Mouse (Mus musculus) T-helper 1 cell (primary cell): ENCODE data around the gene Orm2.

Experiments
- in situ Hi-C: fragments of 300-600 bp; cut with MboI, MseI; formaldehyde crosslinking; loops from one replicate; pipeline ENCODE4 v1.15.1; 2025; ENCODE audit warnings: high pct_unique_total_duplicates

The Orm2 gene

DNA sequence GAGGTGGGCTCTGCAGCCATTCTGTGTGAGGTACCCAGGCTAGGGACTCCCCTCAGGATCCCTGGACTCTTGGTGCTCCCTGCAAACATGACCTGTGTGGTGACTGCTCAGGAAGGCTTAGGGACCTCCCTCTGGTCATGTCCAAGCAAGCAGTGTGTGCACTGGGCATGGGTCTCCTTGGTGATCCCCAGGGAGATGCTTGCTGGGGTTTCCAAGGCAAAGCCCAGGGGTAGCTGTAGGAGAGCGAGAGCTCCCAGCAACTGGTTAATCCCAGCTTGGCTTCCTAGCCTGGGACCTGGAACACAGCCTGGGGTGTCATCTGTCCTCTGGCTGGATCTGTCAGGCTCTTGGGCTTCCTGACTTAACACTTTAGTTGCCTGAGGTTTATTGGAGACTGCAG is 13.1 kb downstream of the Orm2 start:
- in situ Hi-C loops, result no loop called here

DNA sequence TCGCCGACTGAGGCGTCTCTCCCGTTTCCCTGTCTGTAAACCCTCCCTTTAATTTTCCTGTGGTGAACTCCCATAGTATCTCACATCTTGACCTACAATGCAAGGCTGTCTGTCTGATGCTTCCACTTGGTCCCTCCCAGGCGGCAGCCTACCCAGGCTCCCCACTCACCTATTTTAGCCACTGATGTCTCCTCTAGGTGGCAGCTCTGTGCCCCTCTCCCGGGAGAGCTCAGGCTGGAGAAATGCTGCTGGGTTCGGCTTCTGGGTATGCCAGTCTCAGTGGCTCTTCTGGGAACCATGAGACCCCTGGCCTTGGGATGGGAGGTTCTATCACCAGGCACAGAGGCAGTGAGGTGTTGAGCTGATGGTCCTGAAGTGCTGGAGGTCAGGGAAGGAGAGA is 15.2 kb downstream of the Orm2 start:
- in situ Hi-C loops, result no loop called here

DNA sequence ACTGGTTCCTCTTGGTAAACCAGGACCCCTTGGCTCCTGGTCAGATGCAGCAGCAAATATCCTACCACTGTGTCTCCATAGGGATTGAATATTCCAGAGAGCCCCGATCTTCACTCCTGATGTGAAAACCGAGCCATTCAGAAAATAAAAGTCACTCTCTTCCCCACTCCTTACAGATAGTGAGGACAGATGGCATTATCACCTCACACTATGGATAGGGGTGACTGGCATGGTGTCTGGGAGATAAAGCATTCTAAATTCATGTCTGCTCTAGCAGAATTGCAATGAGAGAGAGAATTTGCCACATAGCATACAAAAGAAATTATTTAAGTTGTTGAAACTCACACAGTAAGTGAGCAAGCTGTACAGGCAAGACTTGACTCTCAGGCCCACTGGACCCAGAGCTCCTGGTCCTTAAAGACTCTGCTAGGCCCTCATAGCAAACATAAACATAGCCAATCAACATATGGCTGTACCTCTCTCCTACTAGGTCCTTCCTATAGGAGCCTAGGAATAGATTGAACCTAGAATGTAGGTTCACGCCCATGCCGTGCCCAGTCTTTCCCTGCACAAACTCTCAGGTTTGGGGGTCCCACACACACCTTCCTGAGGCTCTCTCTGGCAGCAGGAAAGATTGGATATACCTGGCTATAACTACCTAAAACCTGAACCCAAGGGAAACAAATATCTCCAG is 20.6 kb downstream of the Orm2 start:
- in situ Hi-C loops, result no loop called here

DNA sequence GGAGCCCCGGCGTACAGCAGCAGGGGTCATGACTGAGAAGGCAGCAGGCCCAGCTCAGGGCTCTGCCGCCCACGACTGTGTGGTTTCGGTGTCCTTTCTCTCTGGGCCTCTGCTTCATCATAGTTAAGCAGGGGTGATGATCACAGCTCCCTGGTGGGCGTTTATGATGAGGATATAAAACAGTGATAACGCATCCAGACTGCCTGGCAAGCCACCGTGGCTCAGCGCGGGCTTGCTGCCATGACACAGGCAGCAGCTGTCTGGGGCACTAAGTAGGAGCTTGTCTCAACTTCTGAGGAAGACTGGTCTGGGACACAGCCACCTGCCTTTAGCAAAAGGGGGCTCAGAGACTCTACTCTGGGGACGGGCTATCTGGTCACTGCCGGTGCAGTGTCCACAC is 21.2 kb downstream of the Orm2 start:
- in situ Hi-C loops, result no loop called here

DNA sequence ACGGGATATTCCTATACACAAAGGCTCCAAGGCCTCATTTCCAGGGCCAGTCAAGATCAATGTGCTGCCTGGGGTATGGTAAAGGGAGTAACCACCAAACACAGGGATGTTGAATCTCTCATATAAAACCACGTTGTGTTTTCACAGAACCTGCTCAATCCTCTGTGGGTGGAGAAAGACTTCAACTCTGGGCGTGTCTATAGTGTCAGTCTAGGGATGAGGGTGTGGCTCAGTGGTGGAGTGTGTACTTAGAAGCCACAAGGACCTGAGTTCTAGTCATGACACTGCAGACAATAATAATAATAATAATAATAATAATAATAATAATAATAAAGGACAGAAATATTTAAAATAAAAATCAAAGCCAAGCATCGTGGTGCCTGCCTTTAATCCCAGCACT is 22.0 kb downstream of the Orm2 start:
- in situ Hi-C loops, result no loop called here

DNA sequence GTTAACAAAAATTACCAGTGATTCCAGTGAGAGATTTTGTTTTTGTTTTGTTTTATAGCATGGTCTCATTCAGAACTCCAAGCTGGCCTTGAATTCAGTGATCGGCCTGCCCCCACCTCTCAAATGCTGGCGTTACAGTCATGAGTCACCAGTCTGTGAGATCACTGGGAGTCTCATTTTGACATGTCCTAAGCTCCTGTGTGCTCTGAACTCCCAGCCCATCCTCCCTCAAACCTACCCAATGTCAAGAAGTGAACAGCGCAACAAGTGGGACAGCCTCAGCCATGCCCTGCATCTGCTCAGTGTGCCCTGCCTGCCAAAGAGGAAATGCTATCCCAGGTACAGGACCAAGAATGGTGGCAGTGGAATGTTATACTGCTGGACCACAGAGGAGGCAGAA is 23.0 kb downstream of the Orm2 start:
- in situ Hi-C loops, result no loop called here

DNA sequence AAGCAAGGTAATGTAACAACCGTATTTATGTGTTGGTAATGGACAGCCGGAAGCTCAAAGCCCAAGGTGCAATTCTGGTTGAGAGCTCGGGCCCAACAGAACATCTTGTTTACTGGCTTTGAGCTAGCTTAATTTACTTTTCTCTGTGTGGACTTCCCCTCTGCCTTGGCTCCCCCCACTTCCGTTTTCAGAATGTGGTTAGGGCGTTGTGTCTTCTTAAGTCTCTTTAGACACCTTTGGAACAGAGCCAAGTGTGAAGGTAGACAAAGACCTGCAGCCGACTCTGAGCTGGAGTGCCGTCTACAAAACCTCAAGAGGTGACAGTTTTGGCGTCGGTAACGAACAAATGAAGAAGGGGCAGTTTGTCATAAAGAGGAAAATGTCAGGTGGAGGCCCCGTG is 23.5 kb downstream of the Orm2 start:
- in situ Hi-C loops, result no loop called here

DNA sequence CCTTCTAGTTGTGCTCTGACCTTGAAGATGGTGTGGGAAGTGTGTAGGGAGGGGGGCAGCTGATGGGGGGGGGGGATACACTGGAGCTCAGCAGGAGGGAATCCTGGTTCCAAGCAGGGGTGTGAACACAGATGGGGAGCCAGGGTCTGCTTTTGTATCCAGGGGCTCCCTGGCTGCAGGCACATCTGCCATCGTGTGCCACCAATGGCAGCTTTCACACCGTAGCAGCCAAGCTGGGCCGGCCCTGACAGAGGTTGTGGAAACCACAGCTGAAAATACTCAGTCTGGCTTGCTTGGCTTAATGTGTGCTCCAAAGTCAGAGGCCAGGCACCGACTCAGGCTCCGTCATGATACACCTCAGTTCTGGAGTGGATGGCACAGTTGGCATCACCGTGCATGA is 25.8 kb downstream of the Orm2 start:
- in situ Hi-C loops, result no loop called here

DNA sequence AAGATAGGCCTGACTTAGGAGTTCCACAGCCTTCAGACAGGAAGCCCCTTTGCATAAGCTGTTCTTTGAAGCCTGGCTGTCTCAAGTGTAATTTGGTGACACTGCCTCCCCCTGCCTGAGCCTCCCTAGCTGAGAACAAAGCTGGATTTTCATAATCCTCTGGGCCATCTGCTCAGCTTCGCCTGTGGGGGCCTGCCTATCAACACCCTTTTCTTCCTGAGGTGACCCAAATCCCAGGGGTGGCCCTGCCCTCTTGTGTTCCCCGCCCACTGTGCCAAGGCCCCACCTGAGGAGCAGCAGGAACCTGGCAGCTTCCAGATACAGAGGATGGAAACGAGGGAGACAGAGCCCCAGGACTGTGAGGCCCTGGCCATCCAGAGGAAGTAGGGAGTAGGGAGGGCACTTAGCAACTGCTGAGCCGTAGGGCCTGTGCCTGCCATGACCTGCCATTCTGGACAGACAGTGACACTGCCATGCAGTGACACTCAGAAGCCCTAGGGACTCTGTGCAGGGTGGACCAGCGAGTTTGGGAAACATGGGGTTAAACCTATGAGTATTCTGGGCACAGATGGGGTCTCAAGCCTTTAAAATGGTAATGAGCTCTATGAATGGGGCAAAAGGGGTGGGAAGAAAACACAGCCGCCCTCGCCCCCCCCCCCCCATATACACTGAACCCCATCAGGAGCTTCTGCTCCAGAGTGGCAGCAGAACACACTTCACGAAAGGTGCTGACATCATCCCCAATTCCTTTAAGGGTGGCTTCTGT is 27.1 kb downstream of the Orm2 start:
- in situ Hi-C loops, result no loop called here

DNA sequence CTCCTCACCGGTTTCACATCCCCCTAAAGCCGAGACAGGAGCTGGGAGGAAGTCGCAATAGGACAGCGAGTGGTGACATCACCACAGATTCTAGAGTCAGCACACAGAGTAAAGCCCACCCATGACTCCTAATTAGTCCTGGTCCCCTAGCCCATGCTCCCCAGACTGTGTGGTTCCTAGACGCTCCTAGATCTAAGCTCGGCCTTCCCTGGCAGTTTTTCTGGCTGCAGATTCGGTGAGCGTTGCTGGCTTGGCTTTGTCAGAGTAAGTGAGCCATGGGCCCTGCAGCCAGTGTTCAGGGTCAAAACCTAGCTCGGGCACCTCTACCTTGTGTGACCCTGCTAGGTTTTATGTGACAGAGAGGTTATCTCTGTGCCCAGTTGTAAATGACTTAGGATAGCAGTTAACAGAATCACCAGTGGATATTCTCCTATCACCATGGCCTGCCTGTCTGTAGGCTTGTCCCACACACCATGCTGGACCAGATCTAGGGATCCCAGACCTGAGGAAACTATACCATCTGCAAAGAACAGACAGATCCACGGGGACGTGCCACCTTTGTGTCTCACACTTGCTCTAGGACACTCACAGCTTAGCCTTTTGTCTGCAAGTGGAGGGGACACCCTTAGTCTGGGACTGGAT is 27.8 kb downstream of the Orm2 start:
- in situ Hi-C loops, result no loop called here

DNA sequence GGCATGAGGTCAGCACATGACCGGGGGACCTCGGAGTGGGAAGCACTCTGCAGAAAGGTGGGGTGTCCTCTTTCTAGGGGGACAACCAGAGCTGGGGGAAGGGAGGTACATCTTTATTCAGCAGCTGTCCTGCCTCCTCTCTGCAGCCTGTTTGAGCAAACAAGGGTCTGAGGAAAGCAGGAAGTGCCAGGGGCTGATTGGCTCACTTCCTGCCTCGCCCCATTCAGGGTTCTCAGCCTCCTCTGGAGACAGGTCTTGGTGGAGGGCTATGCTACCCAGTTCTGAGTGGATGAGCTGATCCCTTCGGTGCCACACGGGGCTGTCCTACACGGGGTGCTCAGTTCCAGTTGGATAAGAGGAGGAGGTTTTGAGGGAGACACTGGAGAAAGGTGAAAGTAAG is 29.1 kb downstream of the Orm2 start:
- in situ Hi-C loops, result no loop called here

DNA sequence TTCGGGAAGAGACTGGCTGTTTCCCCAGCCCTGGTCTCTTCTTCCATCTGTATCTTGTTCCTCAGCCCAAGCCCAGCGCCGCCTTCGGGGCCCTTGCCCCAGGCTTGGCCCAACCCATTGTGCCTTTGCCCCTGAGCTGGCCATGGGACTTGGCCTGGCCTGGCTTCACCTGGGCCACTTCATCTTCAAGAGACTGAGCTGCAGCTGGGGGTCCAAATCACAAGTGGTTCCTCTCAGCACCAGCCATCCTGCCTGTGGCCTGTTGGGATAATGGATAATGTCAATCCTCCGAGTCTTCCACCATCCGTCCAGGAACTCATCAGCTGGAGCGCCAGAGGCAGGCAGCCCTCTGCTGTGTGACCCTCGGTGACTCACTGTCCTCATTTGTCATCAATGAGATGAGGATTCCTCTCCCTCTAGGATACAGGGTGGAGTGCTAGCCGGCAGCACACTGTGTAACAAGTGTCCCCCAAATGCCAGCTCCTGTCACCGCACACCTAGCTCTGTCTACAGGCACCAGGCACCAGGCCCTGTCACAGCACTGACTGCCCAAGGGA is 35.8 kb downstream of the Orm2 start:
- in situ Hi-C loops, result no loop called here

DNA sequence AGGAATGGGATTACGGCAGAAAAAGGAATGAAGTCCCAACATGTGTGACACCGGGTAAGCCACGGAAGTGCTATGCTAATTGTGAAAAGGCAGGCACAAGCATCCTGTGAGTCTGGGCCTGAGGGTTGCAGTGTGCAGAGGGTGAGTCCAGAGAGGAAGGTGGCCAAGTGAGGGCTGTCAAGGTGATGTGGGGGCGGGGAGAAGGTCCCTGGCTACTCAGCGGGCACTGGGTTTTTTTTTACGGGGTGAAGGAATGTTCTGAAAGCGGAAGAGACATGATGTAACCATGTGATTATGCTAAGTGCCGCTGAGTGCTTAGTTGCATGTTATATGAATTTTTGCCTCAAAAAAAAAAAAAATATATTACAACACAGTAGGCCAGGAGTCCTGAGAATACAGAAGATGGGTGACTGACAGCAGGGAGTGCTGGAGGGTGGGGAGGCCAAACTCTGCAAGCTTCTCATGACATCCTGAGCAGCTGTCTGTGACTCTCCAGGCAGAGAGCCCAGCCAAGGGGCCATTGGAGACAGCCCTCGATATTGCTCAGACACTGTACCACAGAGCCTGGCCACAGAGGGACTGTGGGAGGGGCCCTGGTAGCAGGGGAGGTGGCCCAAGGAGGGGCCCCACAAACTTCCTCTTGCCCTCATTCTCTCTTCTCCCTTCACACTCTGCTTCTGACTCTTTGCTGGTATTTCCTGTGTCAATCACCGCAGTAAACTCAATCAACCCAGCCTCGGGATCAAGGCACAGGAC is 36.8 kb downstream of the Orm2 start:
- in situ Hi-C loops, result no loop called here

DNA sequence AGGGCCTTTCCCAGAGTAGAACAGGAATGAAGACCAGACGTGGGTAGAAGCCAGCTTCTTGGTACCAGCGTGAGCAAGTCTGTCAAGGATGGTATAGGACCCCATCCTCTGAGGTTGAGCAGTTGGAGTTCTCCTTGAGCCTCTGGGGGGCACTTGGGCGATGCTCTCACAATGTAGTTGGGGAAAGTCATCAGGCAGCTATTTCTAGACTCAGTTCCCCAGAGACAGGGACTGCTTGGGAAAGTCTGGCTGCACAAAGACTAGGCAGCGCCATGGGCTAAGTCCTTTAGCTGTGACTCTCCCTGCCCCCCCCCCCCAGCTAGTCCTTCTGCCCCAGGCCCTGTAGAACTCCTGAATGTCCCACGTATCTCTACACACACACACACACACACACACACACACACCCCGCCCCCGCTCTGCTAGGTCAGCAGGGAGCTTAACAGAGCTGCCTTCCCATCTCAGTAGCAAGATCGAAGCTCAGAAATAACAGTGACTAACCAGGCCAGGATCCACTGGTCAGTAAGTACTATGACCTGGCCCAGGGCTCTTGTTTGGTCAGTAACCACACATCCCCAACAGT is 37.5 kb downstream of the Orm2 start:
- in situ Hi-C loops, result loop anchor here (5.0 to 10.0 kb wide), 5 partner anchors 158 to 875 kb away; partner anchors contain the start of genes 4933430I17Rik, Pole3 and Tmem268

DNA sequence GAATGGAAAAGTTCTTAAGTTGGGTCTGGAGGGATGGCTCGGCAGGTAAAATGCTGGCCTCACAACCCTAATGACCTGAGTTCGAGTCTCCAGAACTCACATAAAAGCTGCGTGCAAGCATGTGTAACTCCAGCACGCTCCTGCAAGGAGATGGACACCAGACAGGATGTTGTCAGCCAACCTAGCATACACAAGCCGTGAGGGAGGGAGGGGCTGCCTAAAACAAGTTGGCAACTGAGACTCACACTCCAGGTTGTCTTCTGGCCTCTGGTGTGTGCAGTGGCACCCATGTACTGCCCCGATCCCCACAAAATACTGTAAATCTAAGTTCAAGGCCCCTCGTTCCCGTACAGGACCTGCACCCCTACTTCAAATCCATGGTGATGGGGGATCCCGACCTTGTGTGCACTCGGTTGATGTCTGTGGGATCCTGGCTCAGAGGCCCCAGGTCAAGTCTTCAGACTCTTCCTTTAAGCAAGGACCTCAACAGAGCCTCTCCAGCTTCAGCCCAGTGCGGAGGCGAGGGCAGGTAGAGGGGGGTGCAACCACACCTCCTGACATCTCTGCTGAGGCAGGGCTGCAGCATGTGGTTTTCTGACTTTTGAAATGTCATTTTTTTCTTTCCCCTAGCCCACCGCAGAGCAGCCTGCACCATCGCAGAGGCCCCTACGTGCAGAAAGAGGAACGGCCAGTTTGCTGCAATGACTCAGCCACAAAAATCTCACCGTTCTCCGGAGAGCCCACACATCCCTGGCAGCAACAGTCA is 38.5 kb downstream of the Orm2 start:
- in situ Hi-C loops, result loop anchor here (5.0 to 10.0 kb wide), 5 partner anchors 157 to 876 kb away; partner anchors contain the start of genes 4933430I17Rik, Pole3 and Tmem268

DNA sequence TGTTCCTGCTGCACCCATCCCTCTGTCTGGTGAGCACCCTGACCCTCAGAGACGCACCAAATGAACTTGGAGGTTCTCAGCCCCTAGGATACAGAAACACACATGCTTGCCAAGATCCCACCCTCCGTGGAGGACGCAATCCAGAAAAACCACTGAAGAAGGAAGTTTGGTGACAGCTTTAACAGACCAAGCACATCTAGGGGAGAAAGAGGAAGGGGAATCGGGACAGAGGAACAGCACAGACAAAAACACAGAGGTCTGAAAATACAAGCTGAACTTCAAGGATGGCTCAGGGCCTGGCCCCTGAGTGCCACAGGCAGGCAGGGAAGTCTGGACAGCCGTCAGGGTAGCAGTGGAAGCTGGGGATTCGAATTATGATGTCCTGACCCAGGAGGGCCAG is 39.4 kb downstream of the Orm2 start:
- in situ Hi-C loops, result loop anchor here (5.0 to 10.0 kb wide), 5 partner anchors 156 to 877 kb away; partner anchors contain the start of genes 4933430I17Rik, Pole3 and Tmem268

DNA sequence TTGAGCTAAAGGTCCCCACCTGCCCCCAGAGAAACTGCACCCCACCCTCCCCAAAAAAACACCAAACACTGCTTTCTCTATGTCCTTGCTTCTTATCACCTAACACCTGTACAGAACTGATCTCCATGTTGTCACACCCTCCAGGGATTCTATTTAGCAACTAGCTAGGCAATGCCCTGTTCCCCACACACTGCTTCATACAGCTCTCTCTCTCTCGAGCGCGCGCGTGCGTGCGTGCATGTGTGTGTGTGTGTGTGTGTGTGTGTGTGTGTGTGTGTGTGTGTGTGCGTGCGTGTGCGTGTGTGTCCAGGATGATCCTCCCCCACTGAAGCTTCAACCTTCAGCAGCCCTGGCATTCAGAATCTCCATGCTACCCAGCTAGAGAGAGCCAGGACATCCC is 39.8 kb downstream of the Orm2 start:
- in situ Hi-C loops, result loop anchor here (5.0 to 10.0 kb wide), 5 partner anchors 155 to 877 kb away; partner anchors contain the start of genes 4933430I17Rik, Pole3 and Tmem268

DNA sequence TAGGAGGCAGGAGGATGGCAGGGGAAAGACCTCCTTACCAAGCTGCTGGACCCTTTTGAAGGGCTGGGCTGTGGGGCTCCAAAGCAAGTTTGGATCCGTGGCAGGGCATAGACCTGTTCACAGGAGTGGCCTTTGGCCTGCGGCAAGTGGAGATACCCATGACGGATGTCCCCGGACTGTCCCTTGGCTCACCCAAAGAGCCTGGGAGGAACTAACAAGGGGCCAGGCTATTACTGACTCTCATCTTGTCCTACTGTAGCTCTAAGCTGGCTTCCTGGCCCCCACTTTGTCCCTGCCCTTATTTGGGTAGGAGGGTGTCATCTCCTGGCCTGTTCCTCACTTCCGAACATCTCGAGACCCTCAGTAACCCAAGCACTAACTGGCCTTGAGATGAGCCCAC is 40.3 kb downstream of the Orm2 start:
- in situ Hi-C loops, result loop anchor here (5.0 to 10.0 kb wide), 5 partner anchors 155 to 878 kb away; partner anchors contain the start of genes 4933430I17Rik, Pole3 and Tmem268

DNA sequence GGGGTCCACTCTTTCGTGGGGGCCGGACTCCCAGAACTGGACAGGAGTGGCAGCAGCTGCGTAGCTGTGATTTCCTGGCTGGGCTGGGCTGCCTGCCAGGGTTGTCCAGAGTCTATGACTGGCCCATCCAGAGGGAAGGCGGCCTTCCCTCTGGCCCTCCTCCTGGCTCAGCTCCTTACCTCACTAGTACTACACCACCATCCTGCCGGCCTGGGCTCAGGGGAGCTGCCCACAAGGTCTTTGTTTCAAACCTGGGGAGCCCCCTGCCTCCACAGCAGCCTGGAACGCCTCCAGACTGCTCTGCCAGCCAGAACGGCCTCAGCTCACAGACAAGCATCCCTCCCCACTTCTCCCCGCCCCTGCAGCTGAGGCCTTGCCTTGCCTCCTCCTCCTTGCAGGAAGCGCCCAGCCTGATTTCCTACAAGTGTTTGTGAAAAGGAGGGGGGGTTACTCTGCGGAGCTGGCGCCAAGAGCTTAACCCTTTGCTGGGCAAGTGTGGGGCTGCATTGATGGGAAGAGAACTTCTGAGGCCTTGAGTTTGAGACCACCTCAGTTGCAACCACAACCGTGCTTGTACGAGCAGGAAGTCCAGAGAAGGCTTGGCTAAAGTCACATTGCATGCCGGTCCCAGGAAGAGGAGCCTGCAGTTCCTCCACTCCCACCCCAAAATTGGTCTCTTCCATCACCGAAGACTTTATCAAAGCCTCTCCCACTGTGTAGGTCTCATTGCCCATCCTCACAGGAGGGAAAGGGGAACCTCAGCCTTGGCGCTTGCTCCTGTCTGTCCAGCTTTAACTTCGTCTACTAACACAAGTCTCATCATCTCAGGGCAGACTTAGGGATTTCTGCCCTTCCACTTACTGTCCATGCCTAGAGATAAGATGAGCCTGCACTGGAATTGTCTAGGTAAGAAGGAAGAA is 41.1 kb downstream of the Orm2 start, which contains the start of gene Akna:
Gene Akna (minus strand): TSS at position 315 of the 920 bp plus-strand sequence.
- in situ Hi-C loops, result loop anchor here (5.0 to 10.0 kb wide), 5 partner anchors 154 to 878 kb away; partner anchors contain the start of genes 4933430I17Rik, Pole3 and Tmem268
